Mouse (Mus musculus) right cerebral cortex, adult 2 months (tissue): Measurements from ENCODE around the gene Lmnb2.

Source experiments
- DNase-seq, 2 experiments: peaks; one replicate each; pipeline ENCODE4 v3.0.0; 2021 to 2022; ENCODE audit warnings: low spot score in 2 of 2

Gene Lmnb2

DNA sequence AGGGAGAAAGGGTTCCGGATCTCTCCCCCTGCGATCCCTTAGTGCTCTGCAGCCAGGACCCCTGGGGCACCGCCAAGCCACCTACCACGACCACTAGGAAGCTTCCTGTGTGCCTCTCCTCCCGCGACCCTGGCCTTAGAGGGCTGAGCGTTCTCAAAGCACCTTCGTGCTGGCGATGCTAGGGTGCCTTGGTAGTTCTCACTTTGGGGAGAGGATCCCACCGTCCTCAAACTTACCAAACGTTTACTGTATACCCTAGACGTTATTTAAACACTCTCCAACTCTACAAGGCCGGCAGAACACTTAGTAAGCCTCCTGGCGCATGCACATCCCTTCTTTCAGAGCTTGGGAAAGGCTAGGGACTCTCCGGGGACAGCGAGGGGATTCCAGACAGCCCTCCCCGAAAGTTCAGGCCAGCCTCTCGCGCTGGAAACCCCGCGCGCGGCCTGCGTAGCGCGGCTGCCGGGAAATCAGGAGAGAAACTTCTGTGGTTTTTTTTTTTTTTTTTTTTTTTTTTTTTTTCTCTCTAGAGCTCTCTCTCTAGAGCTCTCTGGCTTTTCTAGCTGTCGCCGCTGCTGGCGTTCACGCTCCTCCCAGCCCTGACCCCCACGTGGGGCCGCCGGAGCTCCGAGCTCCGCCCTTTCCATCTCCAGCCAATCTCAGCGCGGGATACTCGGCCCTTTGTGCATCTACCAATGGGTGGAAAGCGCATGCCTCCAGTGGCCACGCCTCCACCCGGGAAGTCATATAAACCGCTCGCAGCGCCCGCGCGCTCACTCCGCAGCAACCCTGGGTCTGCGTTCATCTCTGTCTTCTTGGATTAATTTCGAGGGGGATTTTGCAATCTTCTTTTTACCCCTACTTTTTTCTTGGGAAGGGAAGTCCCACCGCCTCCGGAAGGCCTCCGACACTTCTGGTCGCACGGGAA, 11.5 kb upstream of the Lmnb2 start, which contains the start of gene Gadd45b:
Gene Gadd45b (plus strand): TSS at position 775 of the 928 bp plus-strand sequence.
- peak; percentile 96 to 98 for DNase-seq

DNA sequence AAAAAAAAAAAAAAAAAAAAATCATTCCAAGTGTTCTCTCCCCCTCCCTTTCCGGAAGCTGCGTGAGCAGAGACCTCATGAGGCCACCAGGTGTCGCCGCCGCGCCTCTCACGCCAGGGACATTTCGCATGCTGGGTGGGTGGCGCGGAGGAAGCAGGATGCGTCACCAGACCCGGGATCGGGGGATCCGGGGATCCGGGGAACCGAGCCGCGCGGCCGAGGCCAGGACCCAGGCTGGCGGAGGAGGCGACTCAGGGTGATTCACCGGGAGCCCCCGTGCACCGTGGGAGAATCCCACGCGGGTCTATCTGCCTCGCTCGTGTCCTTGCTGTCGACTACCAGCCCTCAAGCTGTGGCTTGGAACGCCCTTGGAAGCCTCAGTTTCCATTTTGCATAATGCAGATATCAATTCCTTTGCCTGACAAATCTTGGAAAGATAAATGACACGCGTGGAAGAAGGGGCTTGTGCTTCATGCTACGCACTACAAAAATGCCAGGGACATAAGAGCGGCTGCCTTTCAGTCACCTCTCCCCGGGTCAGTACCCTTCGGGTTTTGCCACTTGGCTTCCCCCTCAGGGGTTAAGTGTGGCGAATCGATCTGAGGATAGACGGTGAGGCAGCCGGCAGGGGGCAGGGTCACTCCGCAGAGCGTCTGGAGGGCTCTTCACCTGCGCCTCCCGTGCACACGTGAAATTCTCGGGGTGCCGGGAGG, 10.7 kb upstream of the Lmnb2 start:
- peak; percentile 95 for DNase-seq

DNA sequence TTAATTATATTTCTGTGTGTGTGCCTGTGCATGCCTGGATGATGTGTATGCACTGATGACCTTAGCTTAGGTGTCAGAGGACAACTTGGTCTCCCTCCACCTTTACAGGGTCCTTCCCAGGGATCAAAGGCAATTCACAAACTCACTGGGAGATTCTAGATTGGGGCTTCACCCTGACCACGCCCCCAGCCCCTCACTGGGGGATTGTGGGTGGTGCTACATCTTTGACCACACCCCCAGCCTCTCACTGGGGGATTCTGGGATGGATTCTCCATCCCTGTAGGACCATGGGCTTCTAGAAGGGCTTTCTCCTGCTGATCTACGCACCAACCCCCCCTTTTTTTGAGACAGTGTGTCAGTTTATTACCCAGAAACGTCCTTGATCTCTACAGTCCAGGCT, 7.4 kb upstream of the Lmnb2 start:
- no peak for DNase-seq

- DNase-seq = no peak
Observed at GRCm38 (mm10) chr10:80921923-80922322, 3.9 kb upstream of the Lmnb2 start.

- no peak for DNase-seq
Observed at GRCm38 (mm10) chr10:80917336-80917778, 688 bp downstream of the Lmnb2 start.

DNA sequence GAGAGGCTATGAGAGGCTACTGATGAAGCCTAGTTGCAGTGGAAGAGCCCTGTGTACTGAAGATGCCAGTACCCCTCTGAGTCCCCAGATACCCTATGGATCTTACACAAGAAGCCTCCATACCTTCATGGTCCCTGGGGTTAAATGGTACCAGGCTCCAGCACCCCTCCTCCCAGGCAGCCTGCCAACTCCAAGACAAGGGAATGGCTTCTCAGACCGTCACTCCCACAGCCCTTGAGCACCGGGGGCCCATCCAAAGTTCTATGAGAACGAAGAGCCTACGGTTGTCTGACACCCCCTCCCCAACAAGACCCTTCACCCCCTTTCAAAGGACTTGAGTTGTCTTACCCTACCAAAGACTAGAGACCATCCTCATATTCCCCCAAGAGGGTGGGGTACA, 2.3 kb downstream of the Lmnb2 start:
- DNase-seq = no peak

GRCm38 (mm10) chr10:80915260-80915659, 2.8 kb downstream of the Lmnb2 start:
- no peak for DNase-seq

- DNase-seq = no peak
Observed at GRCm38 (mm10) chr10:80914253-80914656, 3.8 kb downstream of the Lmnb2 start.

DNA sequence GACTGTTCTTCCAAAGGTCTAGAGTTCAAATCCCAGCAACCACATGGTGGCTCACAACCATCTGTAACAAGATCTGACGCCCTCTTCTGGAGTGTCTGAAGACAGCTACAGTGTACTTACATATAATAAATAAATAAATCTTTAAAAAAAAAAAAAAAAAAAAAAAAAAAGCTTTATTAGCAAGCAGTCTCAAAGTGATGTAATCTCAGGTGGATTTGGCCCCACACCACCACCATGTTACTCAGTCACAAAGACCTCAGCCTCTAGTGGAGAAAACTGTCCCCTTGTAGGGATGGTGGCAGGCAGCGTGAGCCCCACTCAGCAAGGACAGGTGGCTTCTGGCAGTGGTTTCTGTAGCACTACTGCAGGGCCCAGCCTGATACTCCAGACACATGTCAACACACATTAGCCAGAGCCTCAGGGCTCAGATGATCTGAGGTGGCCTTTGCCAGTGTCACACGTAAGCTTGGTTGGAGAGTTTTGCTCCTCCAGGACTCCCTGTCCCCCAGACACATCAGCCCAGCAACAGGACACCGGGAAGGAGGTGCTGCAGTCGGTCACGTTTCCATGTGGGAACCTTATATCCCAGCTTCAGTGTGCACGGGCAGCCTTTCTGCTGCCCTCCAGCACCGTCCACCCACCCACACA, 4.6 kb downstream of the Lmnb2 start:
- DNase-seq = no peak

DNA sequence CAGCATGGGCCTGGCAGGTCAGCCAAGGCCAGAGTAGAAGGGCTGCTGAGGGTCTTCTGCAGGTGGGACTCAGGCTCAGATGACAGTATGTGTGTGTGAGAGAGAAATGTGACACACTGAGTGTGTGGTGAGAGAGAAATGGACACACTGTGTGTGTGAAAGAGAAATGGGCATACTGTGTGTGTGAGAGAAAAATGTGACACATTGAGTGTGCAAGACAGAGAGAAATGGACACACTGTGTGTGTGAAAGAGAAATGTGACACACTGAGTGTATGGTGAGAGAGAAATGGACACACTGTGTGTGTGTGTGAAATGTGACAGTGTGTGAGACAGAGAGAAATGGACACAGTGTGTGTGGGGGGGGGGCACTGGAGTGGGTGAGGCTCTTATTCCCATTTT, 6.2 kb downstream of the Lmnb2 start:
- no peak for DNase-seq

DNA sequence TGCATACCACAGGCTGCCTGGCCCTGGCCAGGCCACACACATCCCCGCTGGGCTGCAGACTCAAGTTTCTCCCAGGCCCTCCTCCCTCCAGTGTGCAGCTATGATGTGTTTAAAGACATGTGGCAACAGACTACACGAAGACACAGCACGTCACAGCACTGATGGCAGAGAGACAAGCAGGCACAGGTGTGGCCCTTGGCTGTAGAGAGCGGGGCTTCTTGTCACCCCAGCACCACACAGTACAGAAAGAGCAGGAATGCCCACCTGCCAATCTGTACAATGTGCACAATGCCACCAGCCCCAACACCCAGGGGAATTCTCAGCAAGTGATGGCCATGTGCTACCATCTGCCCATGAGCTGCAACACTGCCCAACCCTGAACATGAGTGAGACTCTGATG, 6.7 kb downstream of the Lmnb2 start:
- DNase-seq = no peak

DNA sequence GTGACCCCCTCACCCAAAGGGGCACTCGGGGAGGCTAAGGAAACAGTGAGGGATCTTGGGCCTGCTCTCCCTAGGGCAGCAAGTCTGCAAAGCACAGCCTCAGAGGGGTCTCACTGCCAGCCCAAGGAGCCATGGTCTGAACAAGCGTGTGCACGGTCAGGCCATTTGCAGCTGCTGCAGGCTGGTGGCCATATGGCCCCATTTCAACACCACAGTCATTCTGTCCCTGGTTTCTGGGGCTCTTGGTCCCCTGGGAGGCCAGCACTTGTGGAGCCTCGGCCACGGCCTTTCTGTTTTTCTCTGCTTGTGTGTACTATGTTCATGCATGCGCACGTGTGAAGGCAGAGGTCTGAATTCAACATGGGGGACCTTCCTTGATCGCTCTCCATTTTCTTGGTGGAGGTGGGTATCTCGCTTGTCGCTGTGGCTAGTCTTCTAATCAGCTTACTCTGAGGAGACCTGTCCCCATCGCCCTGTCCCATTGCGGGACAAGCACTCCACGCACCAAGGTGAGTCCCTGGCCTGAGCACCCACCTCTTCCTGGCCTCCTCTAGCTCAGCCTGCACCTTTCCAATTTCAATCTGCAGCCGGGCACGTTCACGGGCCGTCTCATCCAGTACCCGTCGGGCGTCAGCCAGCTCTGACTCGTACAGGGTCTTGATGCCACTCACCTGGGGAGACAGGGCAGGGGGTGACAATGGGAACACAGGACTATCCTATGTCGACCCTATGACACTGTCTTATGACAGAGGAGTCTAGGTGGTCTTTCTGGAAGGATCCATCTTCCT, 8.5 kb downstream of the Lmnb2 start:
- DNase-seq = no peak

DNA sequence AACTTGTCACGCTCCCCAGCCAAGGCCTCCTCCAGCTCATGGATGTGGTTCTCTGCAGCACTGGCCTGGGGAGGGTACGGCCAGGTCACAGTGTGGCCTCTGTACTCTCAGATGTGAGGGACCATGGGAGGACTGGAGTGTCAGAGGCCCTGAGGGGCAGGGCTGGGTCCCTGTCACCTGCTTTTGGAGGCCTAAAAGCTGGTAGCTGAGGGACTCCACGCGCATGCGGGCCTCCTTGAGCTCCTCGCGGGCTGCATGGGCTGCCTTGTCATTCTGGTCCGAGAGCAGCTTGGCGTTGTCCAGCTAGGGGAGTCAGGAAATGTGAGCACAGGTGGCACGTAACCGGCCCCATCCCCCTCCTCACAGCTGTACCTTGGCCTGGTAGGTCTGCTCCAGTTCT, 13.3 kb downstream of the Lmnb2 start:
- DNase-seq = no peak

- DNase-seq = no peak
Observed at GRCm38 (mm10) chr10:80904004-80904693, 13.9 kb downstream of the Lmnb2 start.

DNA sequence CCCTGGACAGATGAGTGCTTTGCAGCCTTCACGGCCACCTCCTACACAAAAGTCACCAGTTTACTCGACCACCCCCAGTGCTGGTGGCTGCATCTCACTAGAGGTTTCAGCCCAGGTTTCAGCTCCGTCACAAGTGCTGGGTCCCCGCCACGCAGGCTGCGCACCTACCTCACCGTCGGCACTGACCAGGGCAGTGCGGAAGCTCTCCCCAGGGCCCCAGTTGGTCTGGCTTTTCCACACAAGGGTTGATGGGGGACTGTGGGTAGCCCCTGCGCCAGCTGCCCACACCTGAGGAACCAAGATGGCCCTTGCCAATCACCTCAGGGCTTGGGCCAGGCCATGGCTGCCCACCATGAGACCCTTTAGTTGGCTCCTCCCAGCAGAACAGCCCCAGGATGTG, 14.8 kb downstream of the Lmnb2 start:
- DNase-seq = no peak

- DNase-seq = no peak
Observed at GRCm38 (mm10) chr10:80902273-80902940, 15.6 kb downstream of the Lmnb2 start.

- DNase-seq = no peak
Observed at GRCm38 (mm10) chr10:80901409-80902272, 16.4 kb downstream of the Lmnb2 start.

GRCm38 (mm10) chr10:80900318-80901247, 17.5 kb downstream of the Lmnb2 start, which contains the start of gene Timm13:
TSS of gene Timm13 (minus strand) at chr10:80900969.
- peak; percentile 100 for DNase-seq
